Comparison of ENCODE assay signal across 12 mouse cellular contexts in the genomic region with DNA sequence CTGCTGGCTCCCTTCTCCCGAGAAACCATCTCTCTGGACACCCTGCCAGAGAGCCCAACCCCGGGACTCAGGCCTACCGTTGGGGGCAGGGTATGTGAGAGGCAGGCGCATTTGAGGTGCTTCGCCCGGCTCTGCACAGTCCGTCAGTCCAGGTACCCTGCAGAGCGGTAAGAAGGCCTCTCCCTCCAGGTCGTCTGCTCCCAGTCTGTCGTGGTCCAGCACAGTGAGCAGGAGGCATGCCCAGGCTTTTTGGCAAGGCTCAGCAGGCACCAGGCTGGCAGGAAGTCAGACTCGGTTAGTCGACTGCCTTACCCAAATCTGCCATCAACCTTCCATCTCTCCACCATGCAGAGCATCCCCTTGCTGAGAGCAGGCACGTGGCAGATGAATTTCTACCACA. TPM values are rescaled to one million over a fixed set of nuclear protein-coding genes. Genes with fewer than 3 reads are reported as not detected.
DNase-seq lines count a peak whose midpoint lies in the region; ATAC-seq lines count a peak whose summit lies in the region.
"Had no signal": no experiment of that assay in that cellular context is flagged by ENCODE, and none has a peak within 500 bp of the region (broad histone marks: within the 10 kb centered on the region; RNA-seq: fewer than 3 reads in every experiment).

No protein-coding gene starts in this region.

- WGBS in hindbrain, embryonic 16.5 days = 62% methylated on average over 13 of the region's 13 CpGs
- WGBS in hindbrain, embryonic 11.5 days = 77% methylated on average over 13 of the region's 13 CpGs

- no peaks in the 10 kb centered on the region for H3K27me3 ChIP-seq in hindbrain, embryonic 16.5 days (replicated peaks; ENCODE audit: control insufficient read depth, insufficient read depth, low read length)
- H3K27me3 ChIP-seq in hindbrain, embryonic 11.5 days (ENCODE audit: control insufficient read depth, insufficient read depth, low read length) = no peaks in the 10 kb centered on the region
- H3K27me3 ChIP-seq: intestine, embryonic 15.5 days; lung, embryonic 15.5 days had no signal

- H3K9ac ChIP-seq in hindbrain, embryonic 16.5 days (ENCODE audit: low read depth, low read length) = peak overlapping the region; percentile 12; the same call in 1 of the 2 replicates
- H3K9ac ChIP-seq in hindbrain, embryonic 11.5 days (ENCODE audit: low read depth, low read length) = no peak overlapping the region
- H3K9ac ChIP-seq: intestine, embryonic 15.5 days; lung, embryonic 15.5 days had no signal

- peaks cover 16% of the 10 kb centered on the region for H3K36me3 ChIP-seq in hindbrain, embryonic 16.5 days (ENCODE audit: control insufficient read depth, insufficient read depth, low read length)
- H3K36me3 ChIP-seq in hindbrain, embryonic 11.5 days (ENCODE audit: control insufficient read depth, insufficient read depth, low read length) = peaks cover 8% of the 10 kb centered on the region; the same call in 1 of the 2 replicates

- H3K9me3 ChIP-seq in hindbrain, embryonic 16.5 days (ENCODE audit: control insufficient read depth, low read length) = no peaks in the 10 kb centered on the region
- H3K9me3 ChIP-seq in hindbrain, embryonic 11.5 days (ENCODE audit: control insufficient read depth, low read length) = no peaks in the 10 kb centered on the region
- H3K9me3 ChIP-seq: intestine, embryonic 15.5 days; lung, embryonic 15.5 days had no signal

- no peak for DNase-seq in hindbrain, embryonic 11.5 days (ENCODE audit: low spot score)
- peak; percentile 99 for DNase-seq in brain, adult 2 months (ENCODE audit: low read depth, low spot score)
- peak; percentile 96 for DNase-seq in cerebellum, adult 11 months
- peak; percentile 95 to 96 for DNase-seq in cerebellum, postnatal 36 days
- no peak for DNase-seq in lung, postnatal 14 days
- DNase-seq: kidney, postnatal 25 days; right cerebral cortex, postnatal 14 days had no signal

- ATAC-seq in hindbrain, embryonic 16.5 days = no peak
- no peak for ATAC-seq in hindbrain, embryonic 11.5 days (ENCODE audit: low FRiP score)
- no peak for ATAC-seq in activated CD4-positive, CD25-positive, alpha-beta regulatory T cell, adult 4 months
- ATAC-seq: CD4-positive, CD25-positive, alpha-beta regulatory T cell, adult 4 months; intestine, embryonic 15.5 days had no signal

- no peak overlapping the region for H3K27ac ChIP-seq in hindbrain, embryonic 16.5 days (ENCODE audit: low read depth, low read length)
- H3K27ac ChIP-seq in hindbrain, embryonic 11.5 days (ENCODE audit: low read depth, low read length) = no peak overlapping the region
- H3K27ac ChIP-seq: intestine, embryonic 15.5 days; lung, embryonic 15.5 days had no signal

- no peak overlapping the region for H3K4me2 ChIP-seq in hindbrain, embryonic 16.5 days (ENCODE audit: low read length)
- no peak overlapping the region for H3K4me2 ChIP-seq in hindbrain, embryonic 11.5 days (replicated peaks; ENCODE audit: low read depth, low read length)
- H3K4me2 ChIP-seq: intestine, embryonic 15.5 days; lung, embryonic 15.5 days had no signal

- H3K4me3 ChIP-seq in hindbrain, embryonic 16.5 days (ENCODE audit: low read length) = no peak overlapping the region
- no peak overlapping the region for H3K4me3 ChIP-seq in hindbrain, embryonic 11.5 days (ENCODE audit: low read depth, low read length)
- H3K4me3 ChIP-seq: intestine, embryonic 15.5 days; lung, embryonic 15.5 days had no signal

- H3K4me1 ChIP-seq in hindbrain, embryonic 16.5 days (ENCODE audit: control insufficient read depth, insufficient read depth, low read depth, low read length) = no peaks in the 10 kb centered on the region
- no peaks in the 10 kb centered on the region for H3K4me1 ChIP-seq in hindbrain, embryonic 11.5 days (replicated peaks; ENCODE audit: control insufficient read depth, insufficient read depth, low read length)
- H3K4me1 ChIP-seq: intestine, embryonic 15.5 days; lung, embryonic 15.5 days had no signal

RNA-seq across cellular contexts. Expression of a gene that starts 14.2 kb away (rescaled TPM):
- 0.69 and 0.80 TPM in 2 replicates for polyA plus RNA-seq in hindbrain, embryonic 16.5 days (2015; fragmentation: Nextera tagmentation; extraction: Ambion mirVana)
- polyA plus RNA-seq in hindbrain, embryonic 11.5 days (2014; fragmentation: Nextera tagmentation; extraction: Ambion mirVana) = 1.1 and 1.3 TPM in 2 replicates
- 100 to 1,000 TPM in 1 of 2 experiments, 10 to 100 TPM in 1; 68.6 to 116 TPM for polyA plus RNA-seq in activated CD4-positive, CD25-positive, alpha-beta regulatory T cell, adult 4 months (2017; shearing (Covaris generic))

RNA-seq across cellular contexts. Expression of a gene that starts 23.2 kb away (rescaled TPM):
- 183 and 225 TPM in 2 replicates for polyA plus RNA-seq in hindbrain, embryonic 16.5 days (2015; fragmentation: Nextera tagmentation; extraction: Ambion mirVana)
- 85.4 and 88.6 TPM in 2 replicates for polyA plus RNA-seq in hindbrain, embryonic 11.5 days (2014; fragmentation: Nextera tagmentation; extraction: Ambion mirVana)
- 100 to 1,000 TPM in 1 of 2 experiments, 10 to 100 TPM in 1; 85.4 to 142 TPM for polyA plus RNA-seq in activated CD4-positive, CD25-positive, alpha-beta regulatory T cell, adult 4 months (2017; shearing (Covaris generic))

RNA-seq across cellular contexts. Expression of a gene that starts 33.4 kb away (rescaled TPM):
- 30.1 and 37.6 TPM in 2 replicates for polyA plus RNA-seq in hindbrain, embryonic 16.5 days (2015; fragmentation: Nextera tagmentation; extraction: Ambion mirVana)
- 25.8 and 26.9 TPM in 2 replicates for polyA plus RNA-seq in hindbrain, embryonic 11.5 days (2014; fragmentation: Nextera tagmentation; extraction: Ambion mirVana)
- polyA plus RNA-seq in activated CD4-positive, CD25-positive, alpha-beta regulatory T cell, adult 4 months (2017; shearing (Covaris generic)) = 10 to 100 TPM; 10.4 to 12.3 TPM

RNA-seq across cellular contexts. Expression of a gene that starts 35.8 kb away (rescaled TPM):
- polyA plus RNA-seq in hindbrain, embryonic 16.5 days (2015; fragmentation: Nextera tagmentation; extraction: Ambion mirVana) = 1,585 and 1,603 TPM in 2 replicates
- 2,172 and 2,203 TPM in 2 replicates for polyA plus RNA-seq in hindbrain, embryonic 11.5 days (2014; fragmentation: Nextera tagmentation; extraction: Ambion mirVana)
- 1,000 to 10,000 TPM; 1,520 to 1,873 TPM for polyA plus RNA-seq in activated CD4-positive, CD25-positive, alpha-beta regulatory T cell, adult 4 months (2017; shearing (Covaris generic))

RNA-seq across cellular contexts. Expression of a gene that starts 51.0 kb away (rescaled TPM):
- 76.0 and 76.2 TPM in 2 replicates for polyA plus RNA-seq in hindbrain, embryonic 16.5 days (2015; fragmentation: Nextera tagmentation; extraction: Ambion mirVana)
- 89.0 and 96.3 TPM in 2 replicates for polyA plus RNA-seq in hindbrain, embryonic 11.5 days (2014; fragmentation: Nextera tagmentation; extraction: Ambion mirVana)
- 10 to 100 TPM; 23.0 to 25.3 TPM for polyA plus RNA-seq in activated CD4-positive, CD25-positive, alpha-beta regulatory T cell, adult 4 months (2017; shearing (Covaris generic))

Comparison
In these comparisons a context has a peak if more than half of its experiments do, and no peak if none do; other contexts are left out.
1. DNase-seq: peak in brain, adult 2 months (single experiment), cerebellum, adult 11 months (single experiment) and cerebellum, postnatal 36 days (2 of 2); none in hindbrain, embryonic 11.5 days (single experiment) and lung, postnatal 14 days (single experiment).
2. RNA of a gene that starts 14.2 kb away (polyA plus RNA-seq): 68.6 to 116 TPM in activated CD4-positive, CD25-positive, alpha-beta regulatory T cell, adult 4 months; 1.1 to 1.3 TPM in hindbrain, embryonic 11.5 days and 0.69 to 0.80 TPM in hindbrain, embryonic 16.5 days; every median in the first group is over 10 times any median in the second.